Mouse (Mus musculus) kidney, adult 11 months (tissue): ENCODE data around the gene Nkiras2.
"Not testable (repeated sequence)": the region's sequence is repeated elsewhere in the genome, so short reads cannot be mapped to it uniquely, and the experiment has no call there.

Experiments
- DNase-seq: peaks from one replicate; pipeline ENCODE4 v3.0.0; 2022

The Nkiras2 gene

DNA sequence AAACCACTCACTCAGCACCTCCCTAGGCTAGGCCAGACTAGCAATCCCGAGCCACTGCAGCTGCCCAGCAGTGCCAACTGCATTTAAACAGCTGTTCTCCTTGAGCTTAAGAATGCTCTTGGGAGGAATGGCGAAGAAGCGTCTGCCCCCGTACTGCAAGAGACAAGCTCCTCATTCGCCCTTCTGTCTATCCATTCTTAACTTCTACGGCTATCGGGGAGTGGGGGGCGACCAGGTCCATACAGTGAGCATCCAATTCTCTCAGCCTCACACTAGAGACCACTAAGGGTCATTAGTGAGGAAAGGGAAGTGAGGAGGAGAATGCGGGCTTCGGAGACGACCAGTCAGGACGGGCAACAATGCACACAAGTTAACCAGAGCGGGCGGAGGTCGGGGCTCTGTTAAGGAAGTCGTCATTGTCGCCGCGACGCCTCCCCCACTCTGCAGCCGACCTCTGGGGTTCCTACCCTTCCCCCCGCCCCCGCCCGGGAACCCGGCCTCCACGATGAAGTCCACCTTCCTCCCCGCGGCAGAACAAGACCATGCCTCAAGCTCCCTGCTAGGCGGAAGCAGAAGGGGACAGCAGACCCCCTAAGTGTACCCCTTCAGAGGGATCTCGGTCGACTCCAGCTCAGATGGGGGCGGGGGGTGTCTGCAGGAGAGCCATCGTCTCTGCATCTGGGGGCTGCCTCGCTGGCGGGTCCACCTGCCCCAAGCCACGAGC is at the start of gene Nkiras2:
Gene Nkiras2 (plus strand): TSS at position 484 of the 724 bp plus-strand sequence.
- peak; percentile 46 for DNase-seq

DNA sequence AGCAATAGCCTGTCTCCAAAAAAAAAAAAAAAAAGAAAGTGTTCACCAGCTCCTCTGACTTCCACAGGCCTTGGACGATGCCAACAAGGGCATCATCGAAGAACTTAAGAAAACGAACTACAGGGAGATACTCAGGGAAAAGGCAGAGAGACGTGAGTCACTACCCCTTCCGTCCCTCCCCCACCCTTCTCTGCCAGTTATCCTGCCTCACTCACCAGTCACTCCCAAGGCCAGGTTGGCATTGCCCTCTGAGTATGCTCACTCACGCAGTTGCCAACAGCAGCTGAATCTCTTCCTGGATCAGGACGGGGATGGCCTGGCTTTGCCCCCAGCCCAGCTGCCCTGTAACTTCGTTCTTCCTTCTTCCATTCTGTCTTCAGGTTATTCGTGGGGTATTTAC is 49.3 kb upstream of the Nkiras2 start:
- no peak for DNase-seq

DNA sequence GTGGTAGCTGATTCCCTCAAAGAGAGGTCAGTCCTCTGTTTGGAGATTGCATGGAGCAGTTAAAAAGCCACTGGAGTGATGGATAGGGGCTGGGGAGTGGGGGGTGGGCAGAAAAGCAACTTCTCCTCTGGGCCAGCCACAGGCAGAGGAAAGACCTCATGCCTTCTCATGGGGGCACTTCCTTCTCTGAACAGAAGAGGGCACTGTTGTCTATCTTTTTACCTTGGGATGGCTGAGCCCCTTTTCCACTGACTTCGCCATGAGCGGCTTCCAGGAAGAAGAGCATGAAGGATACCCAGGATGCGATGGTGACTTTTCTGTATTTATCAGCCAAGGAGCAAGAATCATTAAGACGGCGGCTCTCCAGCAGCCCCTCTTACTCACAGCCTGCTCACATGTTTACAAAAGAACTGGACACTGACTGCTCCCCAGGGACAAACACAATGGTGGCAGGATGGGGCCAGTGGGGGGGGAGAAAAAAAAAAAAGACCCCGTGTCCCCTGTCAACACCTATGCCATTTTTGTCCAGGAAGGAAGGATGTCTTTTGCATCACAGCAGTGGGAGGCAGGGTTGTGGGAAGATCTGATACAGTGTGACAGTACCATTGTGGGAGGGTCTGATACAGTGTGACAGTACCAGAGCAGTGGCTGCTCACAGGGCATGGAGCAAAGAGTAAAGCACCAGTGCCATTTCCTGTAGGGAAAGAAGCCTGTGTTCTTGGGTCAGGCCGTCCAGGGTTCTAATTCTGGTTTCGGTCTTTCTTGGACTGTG is 48.4 kb upstream of the Nkiras2 start:
- DNase-seq, result peak; percentile 55

DNA sequence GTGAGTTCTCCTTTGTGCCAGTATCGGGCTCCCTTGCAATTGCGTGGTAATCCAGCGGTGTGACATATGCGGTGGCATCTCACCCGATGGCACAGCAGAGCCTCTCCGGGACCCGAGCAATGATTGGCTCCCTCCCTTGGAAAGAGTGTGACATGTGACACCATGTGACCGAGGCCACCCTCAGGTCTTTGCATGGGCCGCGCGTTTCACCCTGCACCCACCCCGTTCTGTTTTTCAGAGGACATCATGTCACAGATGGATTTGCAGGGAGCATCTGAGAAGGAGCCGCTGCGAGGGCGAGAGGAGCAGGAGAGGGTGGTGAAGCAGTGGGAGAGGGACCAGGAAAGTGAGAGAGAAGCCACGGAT is 47.9 kb upstream of the Nkiras2 start:
- DNase-seq, result no peak

DNA sequence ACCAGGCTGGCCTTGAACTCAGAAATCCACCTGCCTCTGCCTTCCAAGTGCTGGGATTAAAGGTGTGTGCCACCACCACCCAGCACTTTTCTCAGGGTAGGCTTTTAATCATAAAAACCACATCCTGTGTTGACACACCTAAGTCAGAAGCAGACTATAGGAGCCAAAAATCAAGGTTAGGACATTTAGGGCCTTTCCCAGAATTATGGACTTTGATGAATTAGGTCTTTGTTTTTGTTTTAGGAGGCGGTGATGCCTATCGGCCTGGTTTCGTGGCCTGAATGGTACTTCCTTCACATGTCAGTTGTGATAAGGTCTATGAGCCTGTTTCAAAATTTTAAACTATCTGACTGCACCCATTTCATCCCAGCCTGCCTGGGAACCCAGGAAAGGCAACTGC is 44.9 kb upstream of the Nkiras2 start:
- DNase-seq, result no peak

DNA sequence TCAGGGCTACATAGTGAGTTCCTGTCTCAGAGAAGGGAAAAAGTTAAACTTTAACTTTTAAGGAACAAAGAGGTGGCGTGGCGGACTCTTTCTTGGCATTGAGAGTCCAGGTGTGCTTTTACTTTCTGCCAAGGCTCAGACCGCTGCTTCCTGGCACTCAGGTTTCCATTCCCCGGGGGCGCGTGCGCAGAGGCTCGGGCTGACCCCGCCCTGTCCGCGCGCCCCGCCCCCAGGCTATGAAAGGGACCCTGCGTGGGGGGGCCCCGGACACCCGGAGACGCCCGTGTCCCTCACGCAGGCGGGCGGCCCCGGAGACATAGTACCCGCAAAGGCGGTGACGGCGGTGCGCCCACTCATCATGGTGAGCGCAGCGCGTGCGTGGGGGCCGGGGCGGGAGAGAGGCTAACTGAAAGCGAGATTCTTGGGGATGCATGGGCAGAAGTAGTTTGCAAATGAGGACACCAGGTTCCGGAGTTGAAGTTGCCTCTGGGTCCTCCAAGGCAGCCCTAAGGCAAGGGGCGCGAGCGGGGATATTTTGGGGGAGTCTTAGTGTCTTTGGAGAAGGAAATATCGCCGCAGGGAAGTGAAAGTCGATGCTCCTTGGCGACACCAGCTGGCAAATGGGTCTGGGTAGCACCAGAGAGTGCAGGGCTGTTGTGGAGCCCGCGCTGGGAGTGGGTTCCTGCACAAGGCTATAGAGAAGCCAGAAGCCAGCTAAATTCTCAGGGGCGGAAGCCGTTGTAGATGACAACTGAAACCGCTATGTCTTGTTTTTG is 44.1 kb upstream of the Nkiras2 start, which contains the start of gene Cnp:
Gene Cnp (plus strand): TSS at position 197 of the 776 bp plus-strand sequence.
- peak; percentile 78 for DNase-seq

DNA sequence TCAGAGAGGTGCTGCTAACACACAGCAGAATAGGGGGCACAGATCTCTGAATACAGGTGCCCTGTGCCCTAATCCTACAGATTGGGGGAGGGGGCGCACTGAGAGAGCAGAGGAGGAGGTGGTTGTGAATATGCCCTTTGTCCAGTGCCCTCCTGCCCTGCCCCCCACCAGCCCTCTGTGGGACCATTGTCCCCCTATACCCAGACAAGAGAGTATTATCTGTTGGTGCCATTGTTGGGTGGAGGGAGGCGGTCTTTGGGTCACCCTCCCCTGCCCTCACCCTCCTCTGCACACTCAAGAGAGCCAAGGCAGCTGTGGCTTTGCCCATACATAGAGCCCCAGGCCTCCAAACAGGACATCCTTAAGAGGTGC is 43.6 kb upstream of the Nkiras2 start:
- peak; percentile 19 for DNase-seq

DNA sequence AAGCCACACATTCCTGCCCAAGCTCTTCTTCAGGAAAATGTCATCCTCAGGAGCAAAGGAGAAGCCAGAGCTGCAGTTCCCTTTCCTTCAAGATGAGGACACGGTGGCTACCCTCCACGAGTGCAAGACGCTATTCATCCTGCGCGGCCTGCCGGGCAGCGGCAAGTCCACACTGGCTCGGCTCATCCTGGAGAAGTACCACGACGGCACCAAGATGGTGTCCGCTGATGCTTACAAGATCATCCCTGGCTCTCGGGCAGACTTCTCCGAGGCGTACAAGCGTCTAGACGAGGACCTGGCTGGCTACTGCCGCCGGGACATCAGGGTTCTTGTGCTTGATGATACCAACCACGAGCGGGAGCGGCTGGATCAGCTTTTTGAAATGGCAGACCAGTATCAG is 42.8 kb upstream of the Nkiras2 start:
- no peak for DNase-seq

DNA sequence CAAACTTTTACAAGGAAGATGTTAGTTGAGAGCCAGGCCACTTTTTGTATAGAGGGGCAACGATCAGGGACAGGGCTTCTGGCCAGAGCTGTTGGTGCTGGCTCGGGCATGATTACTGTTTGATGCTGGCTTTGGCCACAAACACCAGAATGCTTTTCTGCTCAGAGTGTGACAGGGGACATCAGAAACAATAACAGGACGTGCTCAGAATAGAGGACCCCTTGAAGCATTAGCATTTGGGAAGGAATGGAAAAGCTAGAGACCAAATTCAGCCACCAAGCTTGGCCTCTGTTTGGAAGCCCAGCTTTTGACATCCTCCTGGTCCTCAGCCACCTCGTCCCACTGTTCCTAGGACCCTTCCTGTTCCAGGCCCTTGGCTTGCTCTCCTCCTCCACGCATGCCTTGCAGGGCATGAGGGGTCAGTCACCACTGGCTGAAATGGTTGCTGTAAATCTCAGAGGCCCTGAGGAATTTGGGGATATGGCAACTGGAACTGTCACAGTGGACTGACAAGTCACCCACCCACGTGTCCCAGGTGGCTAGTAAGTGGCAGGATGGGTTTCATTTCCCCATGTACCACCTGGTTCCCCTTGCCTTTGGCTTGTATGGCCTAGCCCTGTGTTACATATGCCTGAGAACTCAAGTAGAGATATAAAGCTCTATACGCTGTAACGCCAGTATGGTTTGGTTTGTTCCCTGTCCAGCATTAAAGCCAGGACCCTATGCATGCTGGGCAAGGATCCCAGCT is 41.0 kb upstream of the Nkiras2 start:
- no peak for DNase-seq

DNA sequence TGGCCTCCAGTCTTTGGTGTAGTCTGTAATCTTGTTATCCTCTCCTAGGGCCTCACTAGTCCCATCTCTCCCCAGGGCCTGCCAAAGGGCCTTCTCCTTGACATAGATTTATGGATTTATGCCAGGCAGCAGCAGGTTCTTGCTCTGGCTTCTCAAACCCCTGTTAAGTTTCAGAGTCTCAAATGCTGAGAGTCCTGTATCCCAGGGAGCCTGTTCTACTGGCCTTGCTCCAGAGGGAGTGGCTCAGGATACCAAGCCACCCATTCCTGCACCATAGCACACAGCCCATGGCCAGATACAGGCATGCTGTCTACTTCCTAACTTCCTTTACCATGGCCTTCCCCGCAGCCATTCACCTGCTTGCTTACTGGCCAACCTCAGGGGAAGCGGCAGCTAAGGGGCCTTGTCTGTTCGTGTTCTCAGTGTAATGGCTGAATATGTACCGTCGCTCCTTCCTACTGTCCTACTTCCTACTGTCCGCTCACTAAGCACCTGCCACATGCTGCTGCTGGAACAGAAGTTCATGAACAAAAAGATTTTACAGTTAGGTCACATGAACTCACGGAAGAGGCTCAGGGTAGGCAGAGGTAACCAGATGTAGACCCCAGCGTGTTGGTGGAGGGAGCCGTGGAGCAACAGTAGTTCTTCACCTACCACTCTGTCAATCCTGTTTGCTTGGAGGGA is 39.8 kb upstream of the Nkiras2 start:
- DNase-seq, result no peak

DNA sequence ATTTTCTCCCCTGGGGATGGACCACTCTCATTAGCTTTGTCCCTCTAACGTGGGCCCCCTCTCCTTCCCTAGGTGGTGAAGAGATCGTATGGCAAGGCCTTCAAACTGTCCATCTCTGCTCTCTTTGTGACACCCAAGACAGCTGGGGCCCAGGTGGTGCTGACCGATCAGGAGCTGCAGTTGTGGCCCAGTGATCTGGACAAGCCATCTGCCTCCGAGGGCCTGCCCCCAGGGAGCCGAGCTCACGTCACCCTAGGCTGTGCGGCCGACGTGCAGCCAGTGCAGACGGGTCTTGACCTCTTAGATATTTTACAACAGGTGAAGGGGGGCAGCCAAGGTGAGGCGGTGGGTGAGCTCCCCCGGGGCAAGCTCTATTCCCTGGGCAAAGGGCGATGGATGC is 38.8 kb upstream of the Nkiras2 start:
- DNase-seq, result no peak

DNA sequence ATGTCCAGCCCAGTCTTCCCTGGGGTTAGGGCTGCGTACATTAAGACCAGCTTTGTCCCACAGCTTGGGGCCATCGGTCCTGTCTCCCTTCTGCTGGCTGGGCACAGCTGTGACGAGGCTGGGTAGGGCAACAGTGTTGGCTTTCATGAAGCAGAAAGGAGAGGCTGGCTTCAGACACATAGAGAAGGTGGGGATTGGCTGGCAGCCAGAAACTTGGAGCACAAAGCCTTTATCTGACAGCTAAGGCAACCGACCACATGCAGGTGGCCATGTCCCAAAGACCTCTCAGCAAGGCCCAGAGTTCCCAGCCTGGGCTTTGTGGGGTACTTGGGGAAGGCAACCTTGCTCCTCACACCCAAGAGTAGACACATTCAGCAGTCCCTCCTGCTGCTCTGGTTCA is 37.3 kb upstream of the Nkiras2 start:
- no peak for DNase-seq

DNA sequence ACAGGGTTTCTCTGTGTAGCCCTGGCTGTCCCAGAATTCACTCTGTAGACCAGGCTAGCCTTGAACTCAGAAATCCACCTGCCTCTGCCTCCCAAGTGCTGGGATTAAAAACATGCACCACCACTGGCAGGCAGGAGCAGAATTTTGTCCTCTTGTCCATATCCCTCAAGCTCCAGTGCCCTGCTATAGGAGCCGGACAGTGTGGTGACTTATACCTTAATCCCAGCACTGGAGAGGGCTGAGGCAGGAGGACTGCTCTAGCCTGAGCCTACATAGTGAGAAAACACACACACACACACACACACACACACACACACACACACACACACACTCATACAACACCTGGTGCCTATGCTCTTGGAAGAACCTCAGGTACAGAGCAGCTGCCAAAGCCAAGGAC is 36.6 kb upstream of the Nkiras2 start:
- not testable (repeated sequence) for DNase-seq

DNA sequence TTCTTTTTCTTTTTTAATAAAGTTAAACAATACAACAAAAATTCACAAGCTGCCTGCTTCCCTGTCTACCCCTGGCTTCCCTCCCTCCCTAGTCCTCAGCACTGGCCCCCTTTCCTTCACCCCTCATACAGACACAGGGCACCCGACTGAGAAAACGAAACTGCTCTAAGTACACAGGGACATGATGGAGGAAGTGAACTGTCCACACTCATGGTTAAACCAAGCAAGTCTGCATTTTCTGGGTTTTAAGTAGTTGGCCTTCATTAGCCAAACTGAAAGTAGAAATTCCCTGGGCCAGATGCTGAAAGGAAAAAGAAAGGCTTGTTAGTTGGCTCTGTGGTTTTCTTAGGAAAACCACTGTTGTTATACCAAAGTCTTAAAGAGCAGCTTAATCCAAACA is 36.2 kb upstream of the Nkiras2 start:
- no peak for DNase-seq

DNA sequence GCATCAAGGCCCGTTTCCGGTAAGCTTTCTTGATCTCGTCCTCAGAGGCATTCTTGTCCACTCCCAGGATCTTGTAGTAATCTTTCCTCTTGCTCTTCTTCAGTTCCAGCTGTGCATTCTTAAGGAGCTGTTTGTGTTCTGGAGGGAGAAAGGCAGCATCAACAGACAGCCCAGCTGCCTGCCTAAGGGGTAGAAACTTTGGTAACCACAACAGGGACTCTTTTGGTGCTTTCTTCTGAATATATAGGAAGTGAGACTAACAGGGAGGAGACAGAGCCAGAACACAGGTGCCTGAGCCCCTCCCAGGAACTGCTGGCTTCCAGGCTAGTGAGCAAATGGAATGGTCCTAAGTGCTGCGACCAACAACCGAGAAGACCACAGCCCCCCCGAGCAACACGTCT is 34.5 kb upstream of the Nkiras2 start:
- no peak for DNase-seq

DNA sequence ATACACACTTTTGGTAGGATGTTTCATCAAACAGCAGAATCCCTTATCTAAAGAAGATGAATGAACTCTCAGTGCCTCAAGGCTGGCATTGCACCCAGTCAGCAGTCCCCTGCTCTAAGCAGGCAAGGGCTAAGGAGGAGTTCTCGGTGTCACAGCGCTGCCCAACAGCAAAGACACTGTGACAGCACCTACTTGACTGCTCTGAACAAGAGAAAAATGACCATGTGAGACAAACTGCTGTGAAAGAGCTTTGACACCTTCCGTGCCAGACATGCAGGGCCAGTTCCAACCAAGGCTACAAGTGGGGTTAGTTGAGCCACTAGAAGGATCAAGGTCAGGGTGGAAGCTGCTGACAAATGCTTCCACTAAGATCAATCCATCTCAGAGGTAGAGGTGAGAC is 33.9 kb upstream of the Nkiras2 start:
- no peak for DNase-seq

DNA sequence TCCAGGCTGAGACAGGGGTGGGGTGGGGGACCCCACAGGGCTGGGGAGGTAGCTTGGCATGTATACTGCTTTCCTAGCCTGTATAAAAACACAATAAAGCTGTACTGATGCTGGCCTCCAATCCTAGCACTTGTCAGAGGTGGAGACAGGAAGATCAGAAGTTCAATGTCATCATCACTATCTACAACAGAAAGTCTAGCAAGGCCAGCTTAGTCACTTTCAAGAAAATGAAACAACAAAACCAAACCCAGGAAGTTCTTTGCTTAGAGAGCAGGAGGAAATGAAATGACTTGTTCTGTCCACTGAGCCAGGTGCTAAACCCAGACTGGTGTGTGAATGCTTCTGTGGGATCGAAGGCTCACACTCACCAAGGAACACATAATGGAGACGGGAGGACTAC is 30.6 kb upstream of the Nkiras2 start:
- no peak for DNase-seq

DNA sequence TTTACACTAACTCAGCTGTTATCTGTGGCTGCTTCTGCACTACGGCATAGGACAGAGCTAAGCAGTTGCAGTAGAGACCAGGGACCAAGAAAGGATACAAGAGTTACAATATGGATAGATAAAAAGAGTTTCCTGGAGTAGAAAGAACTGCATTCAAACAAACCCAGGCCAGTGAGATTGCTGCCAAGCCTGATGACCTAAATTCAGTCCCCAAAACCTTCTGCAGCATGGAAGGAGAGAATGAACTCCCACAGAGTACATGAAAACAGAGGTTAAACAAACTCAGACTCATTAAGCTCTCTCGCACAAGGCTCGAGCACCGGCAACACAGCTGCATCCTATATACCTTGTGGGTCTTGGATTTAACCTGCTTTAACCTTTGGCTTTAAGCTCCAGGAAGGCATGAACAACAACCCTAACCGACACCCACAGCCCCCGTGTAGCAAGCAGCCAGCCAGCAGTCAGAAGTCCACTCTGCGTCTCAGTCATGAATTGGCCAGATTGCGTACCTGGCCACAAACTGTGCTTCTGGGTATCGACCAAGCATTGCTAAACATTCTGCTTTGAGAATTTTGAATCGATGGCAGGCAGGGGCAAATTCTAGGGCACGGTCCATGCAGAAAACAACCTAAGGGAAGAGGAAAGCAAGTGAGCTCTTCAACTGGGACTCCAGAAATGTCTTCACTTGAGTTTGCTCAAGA is 26.5 kb upstream of the Nkiras2 start:
- no peak for DNase-seq

DNA sequence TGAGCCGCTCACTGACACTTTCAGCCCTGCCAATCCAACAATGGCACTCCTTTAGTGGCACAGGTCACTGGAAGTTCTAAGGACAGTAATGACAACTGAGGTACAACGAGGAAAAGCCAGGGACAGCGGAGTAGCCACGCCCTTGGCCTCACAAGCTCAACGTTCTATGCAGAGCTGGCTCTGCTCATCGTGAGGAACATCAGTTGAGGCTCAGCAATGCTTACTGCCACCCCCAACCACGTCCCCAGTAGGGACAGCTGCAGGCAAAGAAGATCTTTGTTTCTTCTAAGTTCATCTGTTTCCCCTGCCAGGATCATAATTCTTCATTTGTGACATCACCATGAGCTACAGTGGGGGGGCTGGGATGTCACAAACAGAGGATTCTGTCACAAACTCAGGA is 24.4 kb upstream of the Nkiras2 start:
- no peak for DNase-seq

DNA sequence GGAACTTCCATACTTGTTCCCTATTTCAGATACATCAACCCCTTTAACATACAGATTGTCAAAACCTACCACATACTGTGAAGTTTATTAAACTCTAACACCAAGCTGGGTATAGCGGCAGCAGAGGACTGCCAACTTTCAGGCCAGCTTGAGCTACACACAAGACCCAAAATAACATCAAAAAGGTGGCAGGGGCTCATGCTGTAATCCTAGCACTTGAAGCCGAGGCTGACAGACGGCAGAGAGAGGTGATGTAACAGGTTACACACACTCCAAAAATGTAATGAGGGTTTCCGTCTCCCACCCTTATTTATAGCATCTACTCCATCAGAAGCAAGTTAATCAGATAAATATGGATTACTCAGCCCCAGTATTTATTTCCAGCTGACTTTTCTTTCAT is 23.5 kb upstream of the Nkiras2 start:
- DNase-seq, result no peak

DNA sequence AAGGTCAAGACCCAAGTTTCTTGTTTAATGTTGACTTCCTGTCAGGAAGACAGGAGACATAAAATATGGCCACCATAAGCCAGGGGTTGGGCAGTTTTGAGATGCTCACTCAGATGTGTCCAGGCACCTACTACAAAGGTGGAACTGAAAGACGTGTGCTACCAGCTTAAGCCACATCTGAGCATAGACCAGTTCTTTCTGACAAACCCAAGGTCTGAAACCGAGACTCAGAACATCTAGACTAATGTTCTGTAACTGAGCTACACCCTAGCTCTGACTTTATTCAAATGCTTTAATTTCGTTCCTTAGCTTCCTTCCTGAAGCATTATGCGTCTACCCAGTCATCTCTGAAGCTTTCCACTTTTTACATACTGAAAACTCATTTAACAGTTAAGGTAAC is 21.0 kb upstream of the Nkiras2 start:
- DNase-seq, result no peak

DNA sequence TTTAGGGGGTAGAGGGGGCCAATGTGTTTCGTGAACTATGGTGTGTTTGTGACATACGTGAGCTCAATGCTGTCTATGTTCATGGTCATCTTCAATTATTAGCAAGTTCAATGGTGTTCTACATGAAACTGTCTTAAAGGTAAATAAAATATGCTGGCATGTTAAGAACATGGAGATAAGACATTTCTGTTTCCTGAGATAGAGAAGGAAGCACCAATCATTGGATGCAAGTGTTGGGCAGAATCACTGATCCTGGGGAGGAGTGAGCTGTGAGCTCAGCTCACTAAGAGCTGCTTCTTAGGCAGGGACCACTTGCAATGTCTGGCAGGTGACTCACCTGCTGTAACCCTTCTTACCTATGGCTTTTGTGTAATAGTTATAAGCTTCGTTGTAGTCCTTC is 17.7 kb upstream of the Nkiras2 start:
- no peak for DNase-seq
